Mouse (Mus musculus): ENCODE results near the gene Zfp420. TPM values are rescaled to one million over a fixed set of nuclear protein-coding genes. Genes with fewer than 3 reads are reported as not detected.

Zfp420 gene
- polyA plus RNA-seq, 1 experiment from 2014 or later = 10.3 TPM

Small RNA genes lying within 50 kb of the gene (microRNA-seq; reads per million reads assigned to microRNA genes)
- 0.57 reads per million for gene Mir7668

Other genes starting within 250 kb of the Zfp420 start
- 0.07 TPM in 1 of 2 replicates, not detected in the other for gene Catsperg2, start 132.9 kb upstream of the Zfp420 start, polyA plus RNA-seq (2014; fragmentation: Nextera tagmentation; extraction: Ambion mirVana)
- gene Zfp84, start 91.4 kb upstream of the Zfp420 start, polyA plus RNA-seq (2014; fragmentation: Nextera tagmentation; extraction: Ambion mirVana) = 17.9 and 19.3 TPM in 2 replicates
- 8.5 and 9.8 TPM in 2 replicates for gene Zfp30, start 76.0 kb upstream of the Zfp420 start, polyA plus RNA-seq (2014; fragmentation: Nextera tagmentation; extraction: Ambion mirVana)
- 20.6 and 25.3 TPM in 2 replicates for gene Zfp790, start 43.9 kb upstream of the Zfp420 start, polyA plus RNA-seq (2014; fragmentation: Nextera tagmentation; extraction: Ambion mirVana)
- gene Zfp940, start 6.3 kb upstream of the Zfp420 start, polyA plus RNA-seq (2014; fragmentation: Nextera tagmentation; extraction: Ambion mirVana) = 12.5 and 12.6 TPM in 2 replicates
- gene Zfp27, start 46.6 kb downstream of the Zfp420 start, polyA plus RNA-seq (2014; fragmentation: Nextera tagmentation; extraction: Ambion mirVana) = 14.7 and 15.3 TPM in 2 replicates
- gene Zfp383, start 48.2 kb downstream of the Zfp420 start, polyA plus RNA-seq (2014; fragmentation: Nextera tagmentation; extraction: Ambion mirVana) = 8.6 and 10.8 TPM in 2 replicates
- 10.6 and 12.6 TPM in 2 replicates for gene Zfp74, start 94.1 kb downstream of the Zfp420 start, polyA plus RNA-seq (2014; fragmentation: Nextera tagmentation; extraction: Ambion mirVana)
- gene Zfp568, start 124.0 kb downstream of the Zfp420 start, polyA plus RNA-seq (2014; fragmentation: Nextera tagmentation; extraction: Ambion mirVana) = 11.7 and 13.0 TPM in 2 replicates
- 6.1 and 6.2 TPM in 2 replicates for gene Zfp14, start 191.4 kb downstream of the Zfp420 start, polyA plus RNA-seq (2014; fragmentation: Nextera tagmentation; extraction: Ambion mirVana)
- gene Zfp82, start 212.9 kb downstream of the Zfp420 start, polyA plus RNA-seq (2014; fragmentation: Nextera tagmentation; extraction: Ambion mirVana) = 7.4 and 8.8 TPM in 2 replicates
- gene Gm26920, start 230.4 kb downstream of the Zfp420 start, polyA plus RNA-seq (2014; fragmentation: Nextera tagmentation; extraction: Ambion mirVana) = 1.2 and 2.4 TPM in 2 replicates
- 14.8 and 15.7 TPM in 2 replicates for gene Zfp566, start 230.5 kb downstream of the Zfp420 start, polyA plus RNA-seq (2014; fragmentation: Nextera tagmentation; extraction: Ambion mirVana)
- 138 and 139 TPM in 2 replicates for gene Zfp260, start 234.8 kb downstream of the Zfp420 start, polyA plus RNA-seq (2014; fragmentation: Nextera tagmentation; extraction: Ambion mirVana)

Data from midbrain, embryonic 11.5 days (tissue).